Mouse (Mus musculus): ENCODE results near the gene Rab25. TPM values are rescaled to one million over a fixed set of nuclear protein-coding genes. Genes with fewer than 3 reads are reported as not detected.

Gene Rab25
- total RNA-seq, 4 experiments from 2014 or later = not detected

DNA sequence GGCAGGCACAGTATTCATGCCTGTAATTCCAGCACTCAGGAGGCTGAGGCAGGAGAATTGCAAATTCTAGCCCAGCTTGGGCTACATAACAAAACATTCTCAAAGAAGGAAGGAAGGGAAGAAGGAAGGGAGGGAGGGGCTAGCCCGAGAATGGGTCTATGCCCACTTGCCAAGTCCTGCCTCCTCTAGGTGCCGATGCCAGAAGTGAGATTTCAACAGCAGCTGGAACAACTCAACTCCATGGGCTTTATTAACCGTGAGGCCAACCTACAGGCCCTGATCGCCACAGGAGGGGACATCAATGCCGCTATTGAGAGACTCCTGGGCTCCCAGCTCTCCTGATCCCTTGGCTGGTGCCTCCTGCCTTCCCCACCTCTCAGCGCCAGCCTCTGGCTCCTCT, 19.8 kb upstream of the Rab25 start:
- no peak for DNase-seq (ENCODE audit: low spot score)

DNA sequence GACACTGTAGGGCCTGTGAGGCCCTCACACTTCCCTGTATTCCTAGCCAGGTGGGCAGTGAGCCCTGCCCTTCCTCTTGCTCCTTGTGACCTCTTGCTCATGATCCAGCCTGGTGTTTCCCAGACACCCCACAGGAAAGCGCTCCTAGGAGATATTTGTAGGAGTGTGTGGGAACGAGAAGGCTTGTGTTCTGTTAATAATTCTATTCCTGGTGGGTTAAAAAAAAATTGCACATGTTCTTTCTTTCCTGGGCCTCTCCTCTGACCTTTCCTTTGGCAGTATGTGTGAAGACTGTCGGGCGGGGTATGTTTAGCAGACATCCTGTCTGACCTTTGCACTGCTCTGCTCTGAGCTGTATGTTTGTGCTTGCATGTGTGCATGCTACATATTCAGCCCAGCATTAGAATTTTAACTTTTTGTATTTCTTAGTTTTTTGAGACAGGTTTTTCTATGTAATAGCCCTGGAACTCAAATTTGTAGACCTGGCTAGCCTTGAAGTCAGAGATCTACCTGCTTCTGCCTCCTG, 18.5 kb upstream of the Rab25 start:
- no peak for DNase-seq (ENCODE audit: low spot score)

DNA sequence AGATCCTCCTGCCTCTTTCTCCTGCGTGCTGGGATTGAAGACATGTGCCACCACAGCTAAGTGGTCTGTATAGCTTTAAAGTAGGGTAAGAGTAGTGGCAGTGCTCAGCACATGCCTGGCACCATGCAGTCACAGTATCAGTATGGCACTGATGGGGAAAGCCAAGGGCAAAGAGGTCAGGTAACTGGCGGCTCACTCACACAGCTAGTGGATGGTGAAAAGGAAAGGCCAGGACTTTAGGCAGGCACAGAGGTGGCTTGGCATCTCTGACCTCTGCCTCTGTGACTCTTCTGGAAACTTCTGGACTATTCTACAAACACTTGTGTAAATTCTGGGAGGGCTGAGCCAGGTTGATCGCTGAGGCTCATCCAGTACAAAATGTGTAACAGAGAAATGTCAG, 18.0 kb upstream of the Rab25 start:
- DNase-seq (ENCODE audit: low spot score) = no peak

DNA sequence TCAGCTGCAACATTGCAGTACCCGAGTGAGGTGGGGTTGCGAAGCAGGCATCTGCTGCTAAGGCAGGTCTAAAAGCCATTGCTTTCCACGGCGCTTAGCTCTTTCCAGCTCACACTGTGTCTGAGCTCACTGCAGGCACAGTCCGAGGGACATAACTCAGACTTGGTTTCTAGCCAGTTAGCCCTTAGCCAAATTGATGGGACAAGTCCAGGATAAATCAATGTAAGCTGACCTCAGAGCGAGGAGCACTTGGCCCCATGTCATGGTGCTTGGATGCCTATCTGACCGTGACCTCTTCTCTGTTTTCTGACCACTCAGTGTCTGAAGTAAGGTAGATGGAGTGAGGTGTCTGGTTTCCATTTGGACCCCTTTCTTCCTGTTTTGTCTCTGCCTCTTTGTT, 15.9 kb upstream of the Rab25 start:
- no peak for DNase-seq (ENCODE audit: low spot score)

DNA sequence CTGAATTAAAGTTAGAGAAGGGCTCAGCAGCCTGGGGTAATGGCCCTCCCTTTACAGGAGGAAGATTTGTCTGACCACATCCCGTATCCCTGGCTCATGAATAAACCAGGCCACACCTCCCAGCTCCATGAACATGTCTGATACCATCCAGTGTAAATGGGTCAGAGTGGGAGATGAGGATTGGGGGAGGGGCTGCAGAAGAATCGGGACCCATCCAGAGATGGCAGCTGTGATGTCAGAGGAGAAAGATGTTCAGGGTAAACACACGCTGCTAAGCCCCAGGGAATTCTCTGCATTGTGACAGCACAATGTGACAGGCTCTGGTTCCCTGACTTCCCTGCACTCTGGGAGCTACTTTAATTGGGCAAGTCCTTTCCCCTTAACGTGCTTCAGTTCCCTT, 15.3 kb upstream of the Rab25 start:
- DNase-seq (ENCODE audit: low spot score) = no peak

DNA sequence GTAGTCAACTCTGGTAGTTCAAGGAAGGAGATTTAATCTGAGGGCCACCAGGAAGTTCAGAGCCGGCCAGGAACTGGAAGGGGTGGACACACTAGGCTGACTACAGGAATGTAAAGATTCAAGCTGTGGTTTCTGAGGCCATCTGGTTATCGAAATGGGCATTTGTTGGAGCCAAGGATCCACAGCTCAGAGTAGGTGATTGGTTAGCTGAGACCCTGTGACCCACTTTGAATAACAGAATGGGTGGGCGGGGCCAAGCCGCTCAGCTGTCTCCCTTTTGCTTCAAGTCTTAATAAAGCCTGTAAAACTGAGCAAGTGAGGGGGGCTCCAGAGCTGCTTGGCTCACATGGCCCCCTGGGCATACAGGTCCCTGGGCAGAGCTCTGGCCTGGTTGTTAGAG, 13.9 kb upstream of the Rab25 start:
- DNase-seq (ENCODE audit: low spot score) = no peak

DNA sequence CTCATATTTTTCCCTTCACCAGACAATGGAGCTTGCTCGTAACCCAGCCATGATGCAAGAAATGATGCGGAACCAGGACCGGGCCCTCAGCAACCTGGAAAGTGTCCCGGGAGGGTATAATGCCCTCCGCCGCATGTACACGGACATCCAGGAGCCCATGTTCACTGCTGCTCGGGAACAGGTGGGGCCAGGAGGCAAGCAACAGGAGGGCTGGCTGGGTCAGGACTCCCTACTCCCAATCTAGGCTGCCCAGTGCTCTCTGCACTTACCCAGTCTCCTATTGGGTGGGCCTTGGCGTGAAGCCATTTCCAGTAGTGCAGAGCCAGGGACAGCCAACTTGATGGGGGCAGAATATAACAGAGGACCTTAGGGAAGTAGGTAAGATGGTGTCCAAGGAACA, 11.5 kb upstream of the Rab25 start:
- no peak for DNase-seq (ENCODE audit: low spot score)

DNA sequence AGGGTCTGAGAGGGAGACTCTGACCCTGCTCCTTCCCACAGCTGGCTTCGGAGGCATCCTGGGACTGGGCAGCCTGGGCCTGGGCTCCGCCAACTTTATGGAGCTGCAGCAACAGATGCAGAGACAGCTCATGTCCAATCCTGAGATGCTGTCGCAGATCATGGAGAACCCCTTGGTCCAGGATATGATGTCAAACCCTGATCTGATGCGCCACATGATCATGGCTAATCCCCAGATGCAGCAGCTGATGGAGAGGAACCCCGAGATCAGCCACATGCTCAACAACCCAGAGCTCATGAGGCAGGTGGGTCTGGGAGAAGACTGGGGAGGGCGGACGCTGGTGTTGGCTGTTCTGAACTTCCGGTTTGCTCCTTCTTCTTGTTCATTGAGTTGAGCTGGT, 8.5 kb upstream of the Rab25 start:
- DNase-seq (ENCODE audit: low spot score) = no peak

DNA sequence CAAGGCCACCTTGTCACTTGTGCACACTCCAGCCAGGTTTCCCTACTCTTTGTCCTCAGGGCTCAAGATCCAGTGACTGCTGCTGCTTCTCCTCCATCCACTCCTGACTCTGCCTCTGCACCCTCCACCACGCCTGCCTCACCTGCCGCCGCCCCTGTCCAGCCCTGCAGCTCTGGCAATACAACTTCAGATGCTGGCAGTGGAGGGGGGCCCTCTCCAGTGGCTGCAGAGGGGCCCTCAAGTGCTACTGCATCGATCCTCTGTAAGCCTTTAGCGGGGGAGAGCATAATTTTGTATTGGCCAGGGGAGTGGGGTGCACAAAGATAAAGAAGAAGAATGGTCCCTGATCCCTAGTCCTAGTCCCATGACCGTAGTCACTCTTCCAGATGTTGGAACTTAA, 7.6 kb upstream of the Rab25 start:
- DNase-seq (ENCODE audit: low spot score) = no peak

DNA sequence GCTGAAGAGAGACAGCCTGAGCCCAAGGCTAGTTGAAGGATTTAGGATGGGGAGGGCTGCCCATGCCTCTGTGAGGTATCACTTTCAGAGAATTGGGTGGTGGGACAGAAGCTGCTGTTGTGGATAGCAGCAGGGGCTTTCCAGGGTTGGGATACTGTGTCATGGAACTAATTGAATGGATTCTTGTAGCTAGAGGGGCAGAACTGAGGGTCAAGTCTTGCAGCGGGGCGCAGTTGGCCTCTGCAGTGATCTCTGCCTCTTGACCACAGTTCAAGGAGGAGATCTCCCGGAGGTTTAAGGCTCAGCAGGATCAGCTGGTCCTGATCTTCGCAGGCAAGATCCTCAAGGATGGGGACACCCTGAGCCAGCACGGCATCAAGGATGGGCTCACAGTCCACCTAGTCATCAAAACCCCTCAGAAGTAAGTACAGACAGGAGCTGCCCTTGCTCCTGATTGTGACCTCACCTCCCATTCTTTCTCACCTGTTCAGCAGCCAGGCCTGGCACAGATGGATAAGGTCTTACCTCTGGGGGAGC, 7.0 kb upstream of the Rab25 start:
- DNase-seq (ENCODE audit: low spot score) = no peak

DNA sequence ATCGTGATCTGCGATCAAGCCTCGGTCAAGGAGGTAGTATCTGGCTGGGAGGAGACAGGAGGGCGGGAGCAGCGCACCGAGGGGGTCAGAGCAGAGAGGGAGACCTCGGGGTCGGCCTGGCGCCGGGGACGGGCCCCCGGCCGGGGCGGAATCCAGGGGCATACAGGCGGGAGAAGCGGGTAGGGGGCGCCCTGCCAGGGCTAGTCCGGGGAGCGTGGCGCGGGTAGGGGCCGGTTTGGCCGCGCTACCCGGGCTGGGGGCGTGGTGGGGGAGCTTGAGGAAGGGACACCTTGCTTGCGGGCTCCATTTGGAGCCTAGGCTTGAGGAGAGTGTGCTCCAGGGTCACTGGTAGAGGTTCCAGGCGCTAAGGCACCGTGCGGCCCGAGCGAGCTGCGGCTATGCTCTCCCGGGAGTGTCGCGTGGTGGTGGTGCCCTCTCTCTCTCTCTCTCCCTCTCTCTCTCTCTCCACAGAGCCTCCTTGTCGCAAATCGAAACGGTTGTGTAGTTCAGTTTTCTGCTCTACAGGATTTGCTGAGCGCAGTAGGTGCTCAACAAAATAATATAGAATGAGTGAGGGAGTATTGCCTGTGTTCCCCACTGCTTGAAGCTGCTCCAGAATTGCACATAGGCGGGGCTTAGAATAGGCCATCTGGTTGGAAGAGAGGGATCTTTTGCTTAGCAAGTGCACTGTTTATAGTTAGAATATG, 5.9 kb upstream of the Rab25 start:
- peak; percentile 47 for DNase-seq (ENCODE audit: low spot score)

DNA sequence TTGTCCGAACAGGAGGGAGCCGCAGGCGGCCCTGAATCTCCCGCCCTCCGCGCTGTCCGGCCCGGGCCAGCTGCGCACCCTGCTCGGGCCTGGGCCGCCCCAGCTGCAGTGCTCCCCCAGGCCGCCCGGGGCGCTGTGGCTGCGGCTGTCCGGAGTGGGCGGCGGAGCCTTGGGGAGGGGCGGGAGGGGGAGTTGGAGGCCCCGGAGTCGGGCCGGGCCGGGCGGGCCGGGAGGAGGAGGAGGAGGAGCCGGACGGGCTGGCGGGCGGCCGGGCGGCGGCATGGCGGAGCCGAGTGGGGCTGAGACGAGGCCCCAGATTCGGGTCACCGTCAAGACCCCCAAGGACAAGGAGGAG, 5.4 kb upstream of the Rab25 start, which contains the start of gene Ubqln4:
Gene Ubqln4 (plus strand): TSS at position 234 of the 355 bp plus-strand sequence.
- peak; percentile 87 for DNase-seq (ENCODE audit: low spot score)

DNA sequence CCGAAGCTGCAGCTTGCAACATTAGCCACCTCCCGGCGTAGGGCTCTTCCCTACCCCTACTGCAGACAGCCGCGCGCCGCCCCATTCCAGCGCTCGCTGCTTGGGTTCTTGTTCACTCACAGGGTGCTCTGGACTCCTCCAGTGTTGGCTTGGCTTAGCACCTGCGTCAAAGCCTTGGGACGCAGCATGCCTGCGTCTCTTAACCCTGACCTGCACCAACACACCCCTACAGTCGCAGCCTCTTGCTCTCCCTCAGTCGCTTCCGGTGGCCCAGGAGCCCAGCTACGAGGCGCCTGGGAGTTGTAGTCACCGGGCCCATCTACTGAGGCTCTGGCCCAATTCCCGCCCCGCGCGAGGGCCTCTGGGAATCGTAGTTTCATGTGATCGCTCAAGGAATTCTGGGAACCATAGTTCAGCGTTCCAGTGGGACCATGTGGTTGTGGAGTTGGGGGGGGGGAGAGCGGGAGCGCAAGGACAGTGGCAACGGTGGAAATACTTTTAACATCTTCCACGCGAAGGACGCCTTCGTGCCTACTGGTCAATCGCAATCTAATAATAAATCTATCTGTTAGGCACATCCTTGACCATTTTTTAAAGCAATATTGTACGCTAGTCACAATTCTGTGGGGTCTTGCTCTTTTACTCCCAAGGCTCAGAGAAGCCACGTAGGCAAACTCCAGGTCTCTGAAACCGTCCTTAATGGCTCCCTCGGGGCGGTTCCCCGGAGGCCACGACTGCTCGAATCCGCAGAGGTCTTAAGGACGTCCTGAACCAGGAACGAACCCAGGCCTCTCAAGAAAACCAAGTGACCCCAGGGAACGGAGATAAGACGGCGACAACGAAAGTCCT, 4.8 kb upstream of the Rab25 start, which contains the start of gene Lamtor2:
Gene Lamtor2 (minus strand): TSS at position 399 of the 849 bp plus-strand sequence.
- DNase-seq (ENCODE audit: low spot score) = peak; percentile 99

DNA sequence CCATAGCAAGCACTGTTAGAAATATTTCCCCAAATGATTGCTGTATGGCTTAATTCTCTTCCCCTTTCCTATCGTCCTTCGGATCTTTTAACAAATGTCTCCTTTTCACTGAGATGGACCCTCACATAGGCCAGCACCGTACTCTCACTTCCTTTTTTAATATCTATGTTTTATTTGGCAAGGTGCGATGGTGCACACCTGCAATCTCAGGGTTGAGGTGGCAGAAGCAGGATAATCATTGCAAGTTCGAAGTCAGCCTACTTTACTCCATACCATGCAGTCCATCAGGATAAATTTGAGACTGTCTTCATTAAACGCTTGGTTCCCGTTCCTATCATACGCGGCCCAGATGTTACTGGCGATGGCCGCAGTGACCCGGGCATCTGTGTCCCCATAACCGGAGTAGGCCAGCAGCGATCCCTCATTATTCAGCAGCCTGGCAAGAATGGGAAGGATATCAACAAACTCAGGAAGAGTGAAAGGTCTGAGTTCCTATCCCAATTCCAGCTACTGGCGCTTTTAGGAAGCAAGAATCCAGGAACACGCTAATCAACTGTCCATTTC, 4.1 kb upstream of the Rab25 start:
- no peak for DNase-seq (ENCODE audit: low spot score)

DNA sequence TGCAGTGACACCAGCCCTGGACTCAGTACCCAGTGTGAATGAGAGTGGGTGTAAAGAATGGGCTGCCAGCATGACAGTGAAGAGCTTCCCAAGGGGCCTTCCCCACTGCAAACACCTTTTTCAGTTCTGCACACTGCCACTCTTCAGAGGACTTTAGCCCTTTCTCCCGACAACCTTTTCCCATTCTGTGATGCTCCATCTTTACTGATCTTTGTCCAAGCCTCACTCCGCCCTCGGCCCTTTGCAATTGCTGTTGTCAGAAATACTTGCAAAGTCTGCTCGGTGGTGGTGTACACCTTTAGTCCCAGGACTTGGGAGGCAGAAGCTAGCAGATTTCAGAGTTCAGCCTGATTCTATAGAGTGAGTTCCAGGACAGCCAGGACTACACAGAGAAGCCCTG, 3.5 kb upstream of the Rab25 start:
- no peak for DNase-seq (ENCODE audit: low spot score)

DNA sequence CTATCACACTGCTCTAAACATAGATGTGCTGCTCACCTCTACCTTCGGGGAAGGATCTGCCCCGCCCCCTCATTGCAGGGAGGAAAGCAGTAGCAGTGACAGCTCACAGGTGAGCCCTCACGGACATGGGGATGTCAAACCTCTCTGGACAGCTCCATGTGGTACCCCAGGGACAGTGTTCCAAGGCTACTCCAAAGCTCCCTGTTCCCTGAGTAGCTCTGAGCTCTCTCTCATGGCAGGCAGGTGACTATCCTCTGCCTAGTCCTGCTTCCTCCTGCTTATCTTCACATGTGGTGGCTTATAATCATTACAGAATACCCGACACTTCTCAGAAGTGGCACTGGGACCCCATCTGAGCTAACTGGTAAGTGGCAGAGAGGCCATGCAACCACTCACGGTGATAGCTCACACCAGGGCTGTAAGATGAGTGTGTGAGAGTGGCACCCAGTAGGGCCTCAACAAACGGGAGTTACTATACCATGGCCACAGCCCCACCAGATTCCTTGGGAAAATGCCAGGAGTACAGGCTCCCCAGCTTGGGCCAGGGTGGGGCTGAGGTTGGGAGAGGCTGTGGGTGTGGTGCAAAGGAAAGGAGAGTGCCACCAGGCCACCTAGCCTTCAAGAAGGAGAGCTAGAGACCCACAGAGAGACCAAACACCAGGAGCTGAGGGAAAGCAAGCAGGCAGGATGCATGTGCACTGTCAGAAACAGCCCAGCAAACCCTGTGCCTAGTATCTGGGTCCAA, 1.3 kb downstream of the Rab25 start:
- no peak for DNase-seq (ENCODE audit: low spot score)

DNA sequence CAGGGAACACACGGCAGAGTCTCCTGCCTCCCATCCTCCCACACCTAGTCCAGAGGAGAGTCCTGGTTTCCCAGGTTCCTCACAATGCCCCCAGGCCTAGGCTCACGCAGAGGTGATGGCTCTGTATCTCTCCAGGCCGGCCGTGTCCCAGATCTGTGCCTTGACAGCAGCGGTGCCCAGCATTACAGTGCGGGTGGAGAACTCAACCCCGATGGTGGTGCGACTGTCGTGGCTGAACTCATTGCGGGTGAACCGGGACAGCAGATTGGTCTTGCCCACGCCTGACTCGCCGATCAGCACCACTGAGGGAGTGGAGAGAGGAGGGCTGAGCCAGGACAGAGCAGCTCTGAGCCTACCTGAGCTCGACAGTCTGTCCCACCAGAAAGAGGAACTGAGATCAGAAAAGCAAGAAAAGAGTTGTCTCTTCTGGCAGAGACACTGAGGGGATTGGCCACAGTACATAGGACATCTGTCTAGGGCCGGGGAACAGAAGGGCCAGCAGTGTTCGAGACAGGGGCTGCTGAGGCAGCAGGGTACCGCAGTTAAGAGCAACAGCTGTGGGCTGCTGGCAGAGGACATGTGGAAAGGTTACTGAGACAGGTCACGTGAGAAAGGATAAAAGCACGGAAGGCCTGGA, 3.0 kb downstream of the Rab25 start:
- DNase-seq (ENCODE audit: low spot score) = no peak

DNA sequence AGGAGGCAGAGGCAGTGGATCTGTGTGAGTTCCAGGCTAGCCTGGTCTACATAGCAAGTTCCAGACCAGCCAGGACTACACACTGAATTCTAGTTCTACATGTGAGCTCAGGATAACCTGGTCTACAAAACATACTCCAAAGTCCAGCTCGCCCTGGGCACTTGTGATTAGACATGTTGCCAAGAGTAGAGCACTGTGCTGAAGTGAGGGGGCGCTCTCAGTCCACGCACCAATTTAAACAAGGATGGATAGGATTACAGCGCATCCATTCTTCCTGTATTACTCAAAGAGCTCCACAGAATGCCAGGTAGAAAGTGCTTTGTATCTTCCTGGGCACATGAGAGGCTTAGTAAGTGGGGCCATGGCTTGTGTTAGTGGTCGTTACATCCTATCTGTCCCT, 3.6 kb downstream of the Rab25 start:
- DNase-seq (ENCODE audit: low spot score) = no peak

DNA sequence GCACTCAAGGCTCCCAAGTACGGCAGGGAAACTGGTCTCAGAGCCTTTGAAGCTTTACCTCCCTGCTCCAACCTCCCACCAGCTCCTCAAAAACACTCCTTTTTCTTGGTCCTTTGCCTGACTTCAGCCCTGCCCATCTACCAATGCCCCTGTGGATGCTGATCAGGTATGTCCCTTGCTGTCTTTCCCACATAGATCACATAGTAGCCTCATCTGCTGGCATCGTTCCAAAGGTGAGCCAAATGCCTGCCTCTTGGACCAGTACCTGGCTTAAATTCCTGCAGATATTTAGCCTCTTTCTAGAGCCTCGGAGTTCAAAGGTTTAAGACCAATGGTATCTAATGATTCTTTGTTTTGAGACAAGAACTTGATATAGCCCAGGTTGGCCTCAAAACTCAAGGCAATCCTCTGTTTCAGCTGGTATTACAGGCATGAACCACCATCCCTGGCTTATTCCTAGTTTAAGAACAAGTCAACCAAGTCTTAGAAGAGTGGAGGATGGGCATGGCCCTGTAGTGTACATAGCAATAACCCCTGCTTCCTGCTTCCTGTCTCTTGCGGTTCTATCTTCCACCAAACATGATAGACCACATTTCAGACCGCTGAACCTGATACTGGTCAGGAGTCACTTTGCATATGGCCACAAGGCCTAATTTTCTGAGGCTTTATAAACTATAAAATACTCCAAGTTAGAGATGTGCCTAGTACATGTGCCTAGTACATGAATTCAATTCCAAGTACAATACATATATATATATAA, 4.3 kb downstream of the Rab25 start:
- no peak for DNase-seq (ENCODE audit: low spot score)

DNA sequence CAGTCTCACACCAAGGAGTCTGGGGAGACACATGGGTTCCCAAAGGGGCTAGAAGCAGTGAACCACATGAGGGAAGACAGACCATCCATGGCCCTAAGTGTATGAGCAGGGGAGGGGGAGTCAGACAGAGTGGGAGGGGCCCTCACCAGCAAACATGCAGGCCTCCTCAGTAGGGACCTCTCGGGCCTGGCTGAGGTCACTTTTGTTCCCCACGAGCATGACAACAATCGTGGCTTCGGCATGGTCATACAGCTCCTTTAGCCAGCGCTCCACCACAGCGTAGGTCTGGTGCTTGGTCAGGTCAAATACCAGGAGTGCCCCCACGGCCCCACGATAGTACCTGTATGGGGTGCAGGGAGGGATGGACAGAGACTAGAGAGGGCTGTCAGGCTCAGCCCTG, 4.9 kb downstream of the Rab25 start:
- no peak for DNase-seq (ENCODE audit: low spot score)
